Mouse (Mus musculus) ES-E14 (cell line): ENCODE measurements at regions not wholly inside any gene's neighbourhood (a gene's known extent, or its start where the extent isn't known, plus 50 kb on each side); places are given as distances from the start of the nearest gene placed in this dataset.

ENCODE experiments used
- DNase-seq: peaks from one replicate; pipeline ENCODE4 v3.0.0-alpha.2; 2013; ENCODE audit warnings: low read depth, low spot score
- H3K27ac ChIP-seq: 2 replicates; pipeline ENCODE4 v1.5.1; 2012; ENCODE audit warnings: low read depth, mild to moderate bottlenecking, low read length, moderate library complexity, mixed read lengths; ENCODE audit not compliant: poor library complexity, insufficient read depth, severe bottlenecking
- H3K36me3 ChIP-seq: 2 replicates; pipeline ENCODE4 v1.6.1; 2012; ENCODE audit warnings: mild to moderate bottlenecking, low read length, moderate library complexity, mixed read lengths; ENCODE audit not compliant: control insufficient read depth, poor library complexity, insufficient read depth, severe bottlenecking
- H3K4me1 ChIP-seq, 2 experiments: fragments of 150-350 bp in 1 of 2; sonication (generic) in 1 of 2; 2 replicates each; pipeline ENCODE4 v1.6.1; 2012; ENCODE audit warnings: low read length in 2 of 2, mild to moderate bottlenecking in 1 of 2, mixed read lengths in 1 of 2; ENCODE audit not compliant: control insufficient read depth in 2 of 2, insufficient read depth in 2 of 2, poor library complexity in 1 of 2
- H3K4me3 ChIP-seq, 2 experiments: fragments of 150-350 bp in 1 of 2; sonication (generic) in 1 of 2; 2 replicates each; pipeline ENCODE4 v1.5.1; 2012; ENCODE audit warnings: low read length in 2 of 2, low read depth in 1 of 2, mild to moderate bottlenecking in 1 of 2, mixed read lengths in 1 of 2; ENCODE audit not compliant: insufficient read depth in 1 of 2, poor library complexity in 1 of 2, severe bottlenecking in 1 of 2
- H3K9ac ChIP-seq: 2 replicates; pipeline ENCODE4 v1.6.1; 2012; ENCODE audit warnings: low read depth, mild to moderate bottlenecking, low read length, mixed read lengths; ENCODE audit not compliant: poor library complexity, insufficient read depth, severe bottlenecking
- H3K9me3 ChIP-seq: fragments of 150-350 bp; sonication (generic); 2 replicates; pipeline ENCODE4 v1.6.1; 2012; ENCODE audit warnings: low read depth, mild to moderate bottlenecking, low read length; ENCODE audit not compliant: control insufficient read depth, insufficient read depth
- CHD2 ChIP-seq: IDR thresholded peaks from 2 replicates; pipeline ENCODE4 v1.6.1; 2014; ENCODE audit warnings: mild to moderate bottlenecking, low read depth, low read length, inconsistent platforms
- HCFC1 ChIP-seq: IDR thresholded peaks from 2 replicates; pipeline ENCODE4 v1.6.1; 2012; ENCODE audit warnings: low read length, inconsistent platforms, borderline replicate concordance; ENCODE audit not compliant: insufficient read depth
- MAFK ChIP-seq: IDR thresholded peaks from 2 replicates; pipeline ENCODE4 v1.6.1; 2014; ENCODE audit warnings: mild to moderate bottlenecking, low read depth, low read length, inconsistent platforms; ENCODE audit not compliant: insufficient read depth
- ZC3H11A ChIP-seq: IDR thresholded peaks from 2 replicates; pipeline ENCODE4 v1.6.1; 2012; ENCODE audit warnings: low read depth, mild to moderate bottlenecking, inconsistent platforms, low read length, borderline replicate concordance
- ZNF384 ChIP-seq: IDR thresholded peaks from 2 replicates; pipeline ENCODE4 v1.6.1; 2012; ENCODE audit warnings: low read depth, low read length, inconsistent platforms
- in situ Hi-C, 2 experiments: fragments of 600-800 bp; cut with MboI; formaldehyde crosslinking; loops; one replicate each; pipeline ENCODE4 v1.15.1; 2025; ENCODE audit warnings: low sequenced_read_pairs in 2 of 2, inconsistent platforms in 1 of 2; ENCODE audit not compliant: unreplicated experiment in 2 of 2

- Histone ChIP-seq H3K9ac (no peak overlapping the region), H3K4me3 (no peak overlapping the region), H3K4me1 (no peaks in the 10 kb centered on the region), H3K36me3 (no peaks in the 10 kb centered on the region), H3K9me3 (no peaks in the 10 kb centered on the region), H3K27ac (no peak overlapping the region)
- in situ Hi-C loops: no loop called here
- no peak for DNase-seq
- no peak for TF ChIP-seq CHD2
- no peak for TF ChIP-seq HCFC1
- no peak for TF ChIP-seq ZC3H11A
- no peak for TF ChIP-seq MAFK
- TF ChIP-seq ZNF384: no peak
Observed at GRCm38 (mm10) chr10:37907731-37908130, 769.0 kb upstream of the Marcks start.

GRCm38 (mm10) chr10:37887961-37888360, 749.2 kb upstream of the Marcks start:
- DNase-seq: no peak
- H3K9ac ChIP-seq: no peak overlapping the region
- no peak overlapping the region for H3K27ac ChIP-seq
- H3K4me1 ChIP-seq: no peaks in the 10 kb centered on the region
- H3K36me3 ChIP-seq: no peaks in the 10 kb centered on the region
- H3K9me3 ChIP-seq: no peaks in the 10 kb centered on the region
- no peak overlapping the region for H3K4me3 ChIP-seq
- no peak for TF ChIP-seq ZC3H11A
- no peak for TF ChIP-seq MAFK
- no peak for TF ChIP-seq CHD2
- TF ChIP-seq ZNF384: no peak
- no peak for TF ChIP-seq HCFC1
- in situ Hi-C loops: no loop called here

- no peak overlapping the region for H3K27ac ChIP-seq
- in situ Hi-C loops: no loop called here
- no peak overlapping the region for H3K9ac ChIP-seq
- H3K36me3 ChIP-seq: no peaks in the 10 kb centered on the region
- TF ChIP-seq CHD2: no peak
- no peak for TF ChIP-seq HCFC1
- no peak for TF ChIP-seq MAFK
- no peak for TF ChIP-seq ZNF384
- TF ChIP-seq ZC3H11A: no peak
- no peak overlapping the region for H3K4me3 ChIP-seq
- DNase-seq: no peak
- H3K9me3 ChIP-seq: no peaks in the 10 kb centered on the region
- no peaks in the 10 kb centered on the region for H3K4me1 ChIP-seq
Observed at GRCm38 (mm10) chr10:37880841-37881240, 742.1 kb upstream of the Marcks start.

GRCm38 (mm10) chr10:37873925-37874324, 735.2 kb upstream of the Marcks start:
- in situ Hi-C loops: no loop called here
- no peaks in the 10 kb centered on the region for H3K4me1 ChIP-seq
- H3K4me3 ChIP-seq: no peak overlapping the region
- no peak for DNase-seq
- no peak overlapping the region for H3K27ac ChIP-seq
- H3K9ac ChIP-seq: no peak overlapping the region
- TF ChIP-seq HCFC1 (no peak), MAFK (no peak), CHD2 (no peak), ZC3H11A (no peak), ZNF384 (no peak)
- no peaks in the 10 kb centered on the region for H3K36me3 ChIP-seq
- no peaks in the 10 kb centered on the region for H3K9me3 ChIP-seq

- Histone ChIP-seq H3K36me3 (no peaks in the 10 kb centered on the region), H3K9me3 (no peaks in the 10 kb centered on the region), H3K27ac (no peak overlapping the region), H3K4me1 (no peaks in the 10 kb centered on the region), H3K4me3 (no peak overlapping the region), H3K9ac (no peak overlapping the region)
- in situ Hi-C loops: no loop called here
- DNase-seq: no peak
- TF ChIP-seq CHD2 (no peak), HCFC1 (no peak), MAFK (no peak), ZNF384 (no peak), ZC3H11A (no peak)
Observed at GRCm38 (mm10) chr10:37861001-37861400, 722.3 kb upstream of the Marcks start.
